Mouse (Mus musculus) central nervous system, embryonic 11.5 days (tissue): ENCODE data around the gene Ifnlr1. TPM values are rescaled to one million over a fixed set of nuclear protein-coding genes. Genes with fewer than 3 reads are reported as not detected.

Experiments
- polyA plus RNA-seq: library from polyadenylated mRNA; depleted of rRNA; stranded (reverse); fragments of >200 nt; gene quantifications from 2 replicates; pipeline ENCODE4 v1.2.3, GENCODE M21; 2012; rRNA removed

Gene Ifnlr1
- polyA plus RNA-seq: 0.34 and 0.87 TPM in 2 replicates

GRCm38 (mm10) chr4:135685906-135686567 is at the start of gene Ifnlr1:
Gene Ifnlr1 (plus strand): TSS chr4:135686287.

GRCm38 (mm10) chr4:135727817-135728216 is 41.7 kb downstream of the Ifnlr1 start, which contains the start of gene Il22ra1:
Gene Il22ra1 (plus strand): TSS chr4:135728172.

Other genes starting within 250 kb of the Ifnlr1 start
- 0.41 and 0.42 TPM in 2 replicates for gene Stpg1, start 191.5 kb upstream of the Ifnlr1 start, polyA plus RNA-seq
- 6.0 and 6.1 TPM in 2 replicates for gene Nipal3, start 191.2 kb upstream of the Ifnlr1 start, polyA plus RNA-seq
- gene Grhl3, start 112.7 kb upstream of the Ifnlr1 start, polyA plus RNA-seq: 1.9 and 2.3 TPM in 2 replicates
- gene Il22ra1, start 41.9 kb downstream of the Ifnlr1 start, polyA plus RNA-seq: 0.07 and 0.10 TPM in 2 replicates
- gene Myom3, start 73.4 kb downstream of the Ifnlr1 start, polyA plus RNA-seq: 0.04 and 1.9 TPM in 2 replicates
- gene Srsf10, start 169.5 kb downstream of the Ifnlr1 start, polyA plus RNA-seq: 161 and 212 TPM in 2 replicates
- gene Pnrc2, start 187.6 kb downstream of the Ifnlr1 start, polyA plus RNA-seq: 119 and 142 TPM in 2 replicates
- 0.45 and 0.46 TPM in 2 replicates for gene Cnr2, start 209.1 kb downstream of the Ifnlr1 start, polyA plus RNA-seq
- gene Fuca1, start 234.4 kb downstream of the Ifnlr1 start, polyA plus RNA-seq: 31.6 and 41.2 TPM in 2 replicates